Mouse (Mus musculus): Measurements from ENCODE around the gene Tnc. TPM values are rescaled to one million over a fixed set of nuclear protein-coding genes. Genes with fewer than 3 reads are reported as not detected.
A peak's percentile ranks its signal among the peaks of the same experiment; 100 is the strongest.

Gene Tnc
- total RNA-seq, 2 experiments from 2014 or later, result 8.6 to 9.2 TPM

GRCm38 (mm10) chr4:64034724-64035123, 12.1 kb downstream of the Tnc start:
- intact Hi-C loops (cut with DNase I), result no loop called here
- no peak for DNase-seq (ENCODE audit: low spot score in 2 of 2)

- no peak for DNase-seq (ENCODE audit: low spot score in 2 of 2)
- intact Hi-C loops (cut with DNase I), result no loop called here
These were observed 13.6 kb downstream of the Tnc start for GRCm38 (mm10) chr4:64033191-64033590.

- intact Hi-C loops (cut with DNase I), result no loop called here
- no peak for DNase-seq (ENCODE audit: low spot score in 2 of 2)
These were observed 17.3 kb downstream of the Tnc start for GRCm38 (mm10) chr4:64029486-64029885.

GRCm38 (mm10) chr4:64025591-64025990, 21.2 kb downstream of the Tnc start:
- intact Hi-C loops (cut with DNase I), result no loop called here
- DNase-seq (ENCODE audit: low spot score in 2 of 2), result no peak

GRCm38 (mm10) chr4:64024041-64024779, 22.6 kb downstream of the Tnc start:
- no peak for DNase-seq (ENCODE audit: low spot score in 2 of 2)
- intact Hi-C loops (cut with DNase I), result no loop called here

GRCm38 (mm10) chr4:64020930-64021589, 25.8 kb downstream of the Tnc start:
- DNase-seq (ENCODE audit: low spot score in 2 of 2), result no peak
- intact Hi-C loops (cut with DNase I), result no loop called here

GRCm38 (mm10) chr4:64020151-64020550, 26.7 kb downstream of the Tnc start:
- intact Hi-C loops (cut with DNase I), result no loop called here

GRCm38 (mm10) chr4:64011308-64011707, 35.5 kb downstream of the Tnc start:
- intact Hi-C loops (cut with DNase I), result no loop called here

More at GRCm38 (mm10) chr4:64020151-64020550, 26.7 kb downstream of the Tnc start:
- no peak for DNase-seq (ENCODE audit: low spot score in 2 of 2)

GRCm38 (mm10) chr4:64009936-64010335, 36.9 kb downstream of the Tnc start:
- intact Hi-C loops (cut with DNase I), result no loop called here

More at GRCm38 (mm10) chr4:64011308-64011707, 35.5 kb downstream of the Tnc start:
- DNase-seq (ENCODE audit: low spot score in 2 of 2), result peak in 1 of 2 experiments; percentile 17

GRCm38 (mm10) chr4:64005198-64005597, 41.6 kb downstream of the Tnc start:
- intact Hi-C loops (cut with DNase I), result no loop called here
- DNase-seq (ENCODE audit: low spot score in 2 of 2), result no peak

More at GRCm38 (mm10) chr4:64009936-64010335, 36.9 kb downstream of the Tnc start:
- no peak for DNase-seq (ENCODE audit: low spot score in 2 of 2)

- intact Hi-C loops (cut with DNase I), result no loop called here
- no peak for DNase-seq (ENCODE audit: low spot score in 2 of 2)
These were observed 43.1 kb downstream of the Tnc start for GRCm38 (mm10) chr4:64003677-64004076.

- intact Hi-C loops (cut with DNase I), result no loop called here
- DNase-seq (ENCODE audit: low spot score in 2 of 2), result no peak
These were observed 44.6 kb downstream of the Tnc start for GRCm38 (mm10) chr4:64002168-64002567.

GRCm38 (mm10) chr4:64000788-64001187, 46.0 kb downstream of the Tnc start:
- intact Hi-C loops (cut with DNase I), result no loop called here

GRCm38 (mm10) chr4:64000293-64000692, 46.5 kb downstream of the Tnc start:
- intact Hi-C loops (cut with DNase I), result no loop called here
- DNase-seq (ENCODE audit: low spot score in 2 of 2), result no peak

More at GRCm38 (mm10) chr4:64000788-64001187, 46.0 kb downstream of the Tnc start:
- no peak for DNase-seq (ENCODE audit: low spot score in 2 of 2)

GRCm38 (mm10) chr4:63993462-63994113, 53.2 kb downstream of the Tnc start:
- intact Hi-C loops (cut with DNase I), result no loop called here
- DNase-seq (ENCODE audit: low spot score in 2 of 2), result no peak

- DNase-seq (ENCODE audit: low spot score in 2 of 2), result peak in 1 of 2 experiments; percentile 57
- intact Hi-C loops (cut with DNase I), result no loop called here
These were observed 56.6 kb downstream of the Tnc start for GRCm38 (mm10) chr4:63990216-63990615.

- DNase-seq (ENCODE audit: low spot score in 2 of 2), result no peak
- intact Hi-C loops (cut with DNase I), result no loop called here
These were observed 58.7 kb downstream of the Tnc start for GRCm38 (mm10) chr4:63988090-63988489.

- DNase-seq (ENCODE audit: low spot score in 2 of 2), result no peak
- intact Hi-C loops (cut with DNase I), result no loop called here
These were observed 60.2 kb downstream of the Tnc start for GRCm38 (mm10) chr4:63986576-63986975.

- no peak for DNase-seq (ENCODE audit: low spot score in 2 of 2)
- intact Hi-C loops (cut with DNase I), result no loop called here
These were observed 63.7 kb downstream of the Tnc start for GRCm38 (mm10) chr4:63983098-63983445.

- intact Hi-C loops (cut with DNase I), result no loop called here
- no peak for DNase-seq (ENCODE audit: low spot score in 2 of 2)
These were observed 64.3 kb downstream of the Tnc start for GRCm38 (mm10) chr4:63982425-63983097.
